ENCODE assay signal across 8 mouse cellular contexts in the genomic region with DNA sequence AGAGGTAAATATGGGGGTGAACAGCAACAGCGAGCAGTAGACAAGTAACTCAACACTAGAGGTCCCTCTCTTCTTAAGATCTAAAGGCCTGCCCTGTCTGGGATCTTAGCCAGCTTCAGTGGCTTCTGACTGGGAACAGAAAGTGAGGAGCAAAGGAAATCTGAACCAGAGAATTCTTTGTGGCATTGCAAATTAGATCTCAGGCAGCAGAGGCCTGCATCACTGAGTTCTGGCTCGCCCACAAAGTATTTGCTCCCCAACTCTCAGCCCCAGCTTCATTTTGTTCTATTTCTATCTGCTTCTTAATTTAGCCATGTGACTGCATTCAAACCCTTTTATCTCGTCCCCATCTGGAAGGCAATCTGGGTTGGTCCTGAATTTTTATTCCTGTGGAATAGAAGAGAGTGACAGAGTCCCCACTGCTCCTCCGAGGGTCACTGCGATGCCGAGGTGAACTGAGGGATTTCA.
A peak's percentile ranks its signal among the peaks of the same experiment; 100 is the strongest.
DNase-seq lines count a peak whose midpoint lies in the region; ATAC-seq and TF ChIP-seq lines count a peak whose summit lies in the region.

No protein-coding gene starts in this region.

- no peak overlapping the region for H3K4me3 ChIP-seq in MEL (ENCODE audit: control insufficient read depth in 1 of 2, insufficient read depth in 1 of 2, low read depth in 2 of 2, low read length in 2 of 2)
- H3K4me3 ChIP-seq in intestine, embryonic 15.5 days (replicated peaks): no peak overlapping the region

- H3K79me2 ChIP-seq in MEL (ENCODE audit: control insufficient read depth, insufficient read depth, low read length, poor library complexity): no peaks in the 10 kb centered on the region

- no peaks in the 10 kb centered on the region for H3K9me3 ChIP-seq in MEL (replicated peaks; ENCODE audit: insufficient read depth, low read length)
- no peaks in the 10 kb centered on the region for H3K9me3 ChIP-seq in intestine, embryonic 15.5 days

- H3K36me3 ChIP-seq in MEL (ENCODE audit: control insufficient read depth in 1 of 2, insufficient read depth in 2 of 2, low read length in 2 of 2): no peaks in the 10 kb centered on the region
- H3K36me3 ChIP-seq in intestine, embryonic 15.5 days: no peaks in the 10 kb centered on the region

- intact Hi-C loops in heart, postnatal 25 days (cut with DNase I): loop anchor here (5.0 kb wide), 3 partner anchors 396 to 1046 kb away; no protein-coding TSS in a partner anchor

- H3K9ac ChIP-seq in MEL (ENCODE audit: control insufficient read depth, low read depth, low read length, poor library complexity, severe bottlenecking): no peak overlapping the region
- H3K9ac ChIP-seq in intestine, embryonic 15.5 days: no peak overlapping the region

- peak; percentile 81 for DNase-seq in heart, adult 11 months
- no peak for DNase-seq in heart, postnatal 25 days (ENCODE audit: low spot score)
- DNase-seq in MEL (ENCODE audit: low read depth, low spot score): peak; percentile 20
- peak; percentile 9 to 32 for DNase-seq in heart, adult 9 months (ENCODE audit: low spot score in 2 of 2)
- DNase-seq in layer of hippocampus, postnatal 36 days: peak; percentile 61 to 63
- DNase-seq in retina, adult 2 months (ENCODE audit: low read depth, low spot score): peak; percentile 15

- WGBS in intestine, embryonic 15.5 days: 77% methylated on average over 6 of the region's 6 CpGs

- no peaks in the 10 kb centered on the region for H3K4me1 ChIP-seq in MEL (ENCODE audit: control insufficient read depth in 1 of 2, insufficient read depth in 2 of 2, low read length in 2 of 2)
- no peaks in the 10 kb centered on the region for H3K4me1 ChIP-seq in intestine, embryonic 15.5 days (replicated peaks)

- H3K27ac ChIP-seq in MEL (ENCODE audit: control insufficient read depth, low read depth, low read length): no peak overlapping the region
- H3K27ac ChIP-seq in intestine, embryonic 15.5 days: no peak overlapping the region

- peak; percentile 50; the same call in 1 of the 2 replicates for ATAC-seq in common myeloid progenitor, adult 5-6 weeks (replicated peaks; ENCODE audit: low read depth, poor library complexity, severe bottlenecking)
- no peak for ATAC-seq in intestine, embryonic 15.5 days

- no peak for TF ChIP-seq POLR2A in MEL (IDR thresholded peaks at IDR 0.05; ENCODE audit: control insufficient read depth in 1 of 2, insufficient read depth in 1 of 2, low read depth in 1 of 2, low read length in 2 of 2, poor library complexity in 1 of 2)

- no peaks in the 10 kb centered on the region; a peak in 1 of 4 replicates for H3K27me3 ChIP-seq in MEL (ENCODE audit: control insufficient read depth in 1 of 2, insufficient read depth in 2 of 2, low read length in 2 of 2)
- no peaks in the 10 kb centered on the region for H3K27me3 ChIP-seq in intestine, embryonic 15.5 days (replicated peaks)

- peak in 2 of 3 experiments; percentile 4 to 41; a peak in 2 of 6 replicates for TF ChIP-seq CTCF in MEL (IDR thresholded peaks at IDR 0.05 in 2 of 3, conservative IDR thresholded peaks at IDR 0.05 in 1 of 3; ENCODE audit: control insufficient read depth in 1 of 3, insufficient read depth in 1 of 3, low read depth in 2 of 3, low read length in 3 of 3, poor library complexity in 1 of 3, severe bottlenecking in 1 of 3)

- TF ChIP-seq RAD21 in MEL (IDR thresholded peaks at IDR 0.05; ENCODE audit: low read depth, low read length): peak; percentile 54

- TF ChIP-seq EP300 in MEL (IDR thresholded peaks at IDR 0.05; ENCODE audit: low read depth in 1 of 2, low read length in 2 of 2): no peak

- H3K4me2 ChIP-seq in intestine, embryonic 15.5 days (replicated peaks): no peak overlapping the region

TF ChIP-seq in MEL, 35 proteins besides CTCF, POLR2A, EP300 and RAD21:
- no peak for TF ChIP-seq ZMIZ1 (IDR thresholded peaks at IDR 0.05; ENCODE audit: low read depth, low read length)
- no peak for TF ChIP-seq USF1 (IDR thresholded peaks at IDR 0.05; ENCODE audit: low read depth, low read length)
- peak; percentile 40 for TF ChIP-seq SMC3 (IDR thresholded peaks at IDR 0.05; ENCODE audit: low read depth, low read length)
TF ChIP-seq in MEL: peak in this region for 1.
